Mouse (Mus musculus) forebrain, embryonic 10.5 days (tissue): ENCODE measurements around the gene Myo1h. TPM values are rescaled to one million over a fixed set of nuclear protein-coding genes. Genes with fewer than 3 reads are reported as not detected.

Experiments
- DNase-seq: peaks from one replicate; pipeline ENCODE4 v3.0.0-alpha.2; 2017; ENCODE audit warnings: low spot score; ENCODE audit errors: extremely low spot score
- H3K27ac ChIP-seq: fragments of 300-500 bp; sonication (generic); 2 replicates; pipeline ENCODE4 v1.5.1; 2016; ENCODE audit warnings: mild to moderate bottlenecking
- H3K27me3 ChIP-seq: fragments of 300-500 bp; sonication (generic); 2 replicates; pipeline ENCODE4 v1.6.1; 2016; ENCODE audit warnings: mild to moderate bottlenecking; ENCODE audit not compliant: poor library complexity, severe bottlenecking
- H3K36me3 ChIP-seq: fragments of 300-500 bp; sonication (generic); replicated peaks from 2 replicates; pipeline ENCODE4 v1.6.1; 2016; ENCODE audit warnings: mild to moderate bottlenecking, moderate library complexity
- H3K4me1 ChIP-seq: fragments of 300-500 bp; sonication (generic); 2 replicates; pipeline ENCODE4 v1.6.1; 2016
- H3K4me3 ChIP-seq: fragments of 300-500 bp; sonication (generic); 2 replicates; pipeline ENCODE4 v1.5.1; 2016; ENCODE audit warnings: mild to moderate bottlenecking, moderate library complexity
- H3K9me3 ChIP-seq: fragments of 300-500 bp; sonication (generic); 2 replicates; pipeline ENCODE4 v1.6.1; 2016; ENCODE audit warnings: mild to moderate bottlenecking, moderate library complexity
- WGBS: fragments of 180-500 bp; shearing (Covaris S2); methylation state at CpG from one replicate; pipeline ENCODE4 v1.1.7; 2016; 5-methylcytosine and 5-hydroxymethylcytosine counted together
- polyA plus RNA-seq: library from polyadenylated mRNA; unstranded; fragments of >200 nt; fragmentation: Nextera tagmentation; extraction: Ambion mirVana; gene quantifications from 2 replicates; pipeline ENCODE4 v1.2.1, GENCODE M21; 2016

The Myo1h gene
- polyA plus RNA-seq: 0.80 and 0.82 TPM in 2 replicates

DNA sequence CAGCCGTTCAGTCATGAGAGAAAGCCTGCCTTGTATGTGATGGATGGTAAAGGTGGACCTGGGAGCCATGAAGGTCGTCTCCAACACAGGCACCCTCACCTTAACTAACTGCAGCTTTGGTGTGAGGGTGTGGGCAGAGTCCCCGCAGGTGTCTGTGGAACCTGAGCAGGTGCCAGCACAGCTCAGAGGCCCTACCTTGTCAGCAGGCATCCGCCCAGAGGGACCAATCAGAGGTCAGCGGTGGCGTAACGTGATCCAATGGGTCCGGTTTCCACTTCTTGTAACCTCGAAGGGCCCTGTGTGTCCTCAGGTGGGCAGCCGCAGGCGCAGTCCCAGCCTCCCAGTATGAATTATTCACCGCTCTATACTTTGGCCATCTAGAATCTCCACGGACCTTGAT lies at the start of gene Myo1h:
Gene Myo1h, plus strand, starts transcription at position 293 of the 400 bp plus-strand sequence.
- Histone ChIP-seq H3K27ac (0 out of 2 replicates have a peak within 1 kb of the TSS, but pooled peaks have one; percentile 12), H3K36me3 (no peaks in the 10 kb centered on the region), H3K4me1 (peaks cover 52% of the 10 kb centered on the region), H3K4me3 (no peak within 1 kb of the TSS; the same call in 1 of the 2 replicates), H3K9me3 (no peaks in the 10 kb centered on the region), H3K27me3 (peaks cover 74% of the 10 kb centered on the region)
- WGBS: 55% methylated on average over 13 of the region's 13 CpGs
- no peak for DNase-seq

DNA sequence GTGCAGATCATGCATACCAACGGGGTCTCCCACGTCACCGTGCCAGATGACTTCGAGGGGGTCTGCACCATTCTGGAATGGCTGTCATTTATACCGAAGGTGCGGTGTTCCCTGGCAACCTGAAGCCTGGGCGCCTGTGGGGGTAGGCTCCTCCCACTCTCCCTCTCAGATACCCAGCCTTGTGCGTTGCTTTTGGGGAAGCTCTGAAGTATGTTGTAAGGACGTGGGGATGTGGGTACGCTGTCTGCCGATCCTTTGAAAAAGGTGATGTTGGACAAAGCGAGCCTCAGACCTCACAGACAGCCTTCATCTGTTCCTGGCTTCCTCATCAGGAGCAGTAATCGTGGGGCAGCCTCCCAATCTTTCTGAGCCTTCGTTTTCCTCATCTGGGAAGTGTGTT lies 49.2 kb upstream of the Myo1h start:
- H3K27me3 ChIP-seq: peaks cover 8% of the 10 kb centered on the region
- DNase-seq: no peak
- peaks cover 15% of the 10 kb centered on the region; the same call in 1 of the 2 replicates for H3K4me1 ChIP-seq
- no peak overlapping the region for H3K27ac ChIP-seq
- H3K4me3 ChIP-seq: no peak overlapping the region
- 54% methylated on average over 14 of the region's 14 CpGs for whole genome bisulfite sequencing
- no peaks in the 10 kb centered on the region for H3K36me3 ChIP-seq
- H3K9me3 ChIP-seq: no peaks in the 10 kb centered on the region

DNA sequence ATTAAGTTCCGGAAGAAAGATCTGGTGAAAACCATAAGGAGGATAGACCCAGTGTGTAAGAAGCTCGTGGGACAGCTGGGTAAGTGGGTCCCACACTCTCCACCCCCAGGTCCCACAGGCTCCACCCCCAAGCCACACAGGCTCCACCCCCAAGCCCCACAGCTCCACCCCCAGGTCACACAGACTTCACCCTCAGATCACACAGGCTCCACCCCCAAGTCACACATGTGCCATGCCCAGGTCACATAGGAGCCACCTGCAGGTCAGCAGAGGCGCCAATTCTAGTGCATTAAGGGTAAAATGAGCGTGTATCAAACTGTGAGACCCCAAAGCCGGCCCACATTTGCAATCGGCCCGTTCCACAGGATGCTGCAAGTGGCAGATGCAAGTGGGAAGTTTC lies 42.5 kb upstream of the Myo1h start:
- WGBS: 80% methylated on average over 7 of the region's 7 CpGs
- DNase-seq: no peak
- H3K27ac ChIP-seq: no peak overlapping the region
- H3K4me3 ChIP-seq: no peak overlapping the region
- 0 out of 2 replicates have a peak, but pooled peaks cover 5% of the 10 kb centered on the region for H3K27me3 ChIP-seq
- H3K9me3 ChIP-seq: no peaks in the 10 kb centered on the region
- peaks cover 13% of the 10 kb centered on the region for H3K4me1 ChIP-seq
- H3K36me3 ChIP-seq: no peaks in the 10 kb centered on the region

DNA sequence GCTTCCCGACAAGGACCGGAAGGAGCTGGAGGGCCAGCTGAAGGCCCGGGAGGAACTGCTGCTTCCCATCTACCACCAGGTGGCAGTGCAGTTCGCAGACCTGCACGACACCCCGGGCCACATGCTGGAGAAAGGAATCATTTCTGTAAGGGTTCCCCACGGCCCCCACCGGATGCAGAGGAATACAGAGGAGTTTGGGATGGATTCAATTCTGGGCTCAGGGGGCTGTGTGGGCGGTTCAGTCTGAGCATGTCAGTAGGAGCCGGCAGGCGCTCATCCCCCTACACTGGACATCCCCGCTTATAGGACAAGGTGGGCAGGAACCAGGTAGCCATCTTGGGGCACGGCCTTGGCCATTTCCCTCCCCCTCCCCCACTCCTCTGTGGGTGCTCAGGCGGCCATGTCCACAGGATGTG lies 40.8 kb upstream of the Myo1h start:
- peak overlapping the region; percentile 32 for H3K4me3 ChIP-seq

DNA sequence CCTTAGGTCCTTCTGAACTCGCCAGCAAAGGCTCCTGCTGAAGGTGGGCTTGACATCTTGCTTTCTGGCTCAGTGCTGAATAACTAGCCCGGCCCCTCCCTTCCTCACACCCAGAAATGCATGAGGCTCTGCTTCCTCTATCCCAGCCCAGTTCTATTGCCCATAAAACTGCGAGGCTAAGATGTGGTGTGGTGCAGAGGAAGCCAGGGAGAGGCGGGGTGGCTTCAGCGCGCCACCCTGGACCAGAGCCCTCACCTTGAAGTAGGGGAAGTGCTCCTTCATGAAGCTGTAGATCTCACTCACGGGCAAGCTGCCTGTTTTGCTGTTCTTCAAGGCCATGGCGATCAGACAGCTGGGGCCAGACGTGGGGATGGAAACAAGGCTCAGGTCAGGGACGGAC lies 29.5 kb upstream of the Myo1h start:
- H3K4me3 ChIP-seq: no peak overlapping the region
- WGBS: 90% methylated on average over 10 of the region's 10 CpGs
- H3K9me3 ChIP-seq: no peaks in the 10 kb centered on the region
- peaks cover 5% of the 10 kb centered on the region; the same call in 1 of the 2 replicates for H3K27me3 ChIP-seq
- no peak for DNase-seq
- peaks cover 14% of the 10 kb centered on the region for H3K4me1 ChIP-seq
- H3K27ac ChIP-seq: no peak overlapping the region
- no peaks in the 10 kb centered on the region for H3K36me3 ChIP-seq

More for the DNA sequence above, 40.8 kb upstream of the Myo1h start:
- WGBS: 16% methylated on average over 14 of the region's 14 CpGs
- Histone ChIP-seq H3K9me3 (no peaks in the 10 kb centered on the region), H3K27ac (peak overlapping the region; percentile 77), H3K36me3 (no peaks in the 10 kb centered on the region), H3K4me1 (peaks cover 13% of the 10 kb centered on the region), H3K27me3 (0 out of 2 replicates have a peak, but pooled peaks cover 5% of the 10 kb centered on the region)
- DNase-seq: peak; percentile 80

DNA sequence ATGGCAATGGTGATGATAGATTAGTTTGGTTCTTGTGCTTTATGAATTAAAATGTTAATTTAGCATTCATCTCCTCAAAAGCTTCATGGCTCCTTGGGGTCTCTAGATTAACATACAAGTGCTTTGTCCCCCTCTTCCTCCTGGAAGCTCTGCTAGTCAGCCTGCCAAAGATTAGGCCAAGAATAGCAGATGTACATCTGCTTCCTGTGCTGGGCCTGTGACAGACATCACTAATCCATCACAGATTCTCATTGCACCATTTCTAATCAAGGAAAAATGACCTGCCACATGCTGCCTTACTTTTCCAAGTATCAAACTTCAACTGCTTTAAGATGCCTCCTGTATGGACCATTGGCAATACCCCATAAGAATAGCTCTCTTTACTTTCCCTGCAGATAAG lies 27.5 kb upstream of the Myo1h start:
- Histone ChIP-seq H3K27ac (no peak overlapping the region), H3K4me3 (no peak overlapping the region), H3K27me3 (no peaks in the 10 kb centered on the region; the same call in 1 of the 2 replicates), H3K4me1 (peaks cover 12% of the 10 kb centered on the region), H3K9me3 (no peaks in the 10 kb centered on the region), H3K36me3 (no peaks in the 10 kb centered on the region)
- DNase-seq: no peak

DNA sequence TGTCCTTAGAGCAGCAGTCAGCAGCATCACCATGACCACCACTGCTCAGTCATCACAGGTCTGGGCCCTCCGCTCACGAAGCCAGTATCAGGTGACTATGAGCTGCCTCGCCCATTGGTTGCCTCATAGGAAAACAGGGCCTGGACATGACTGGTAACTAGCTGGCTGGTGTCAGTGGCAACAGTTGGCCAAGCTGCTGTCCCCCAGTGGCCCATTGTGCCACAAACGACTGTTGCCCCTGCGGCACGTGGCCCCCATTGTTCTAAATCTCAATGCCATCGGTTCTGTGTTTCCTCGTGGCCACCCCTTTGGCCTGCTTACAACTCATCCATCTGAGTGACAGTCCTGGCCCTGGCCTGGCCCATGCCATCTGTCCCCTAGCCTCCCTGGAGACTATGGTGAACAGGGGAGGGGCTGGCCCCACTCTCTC lies 24.9 kb upstream of the Myo1h start:
- DNase-seq: no peak
- H3K4me3 ChIP-seq: no peak overlapping the region

DNA sequence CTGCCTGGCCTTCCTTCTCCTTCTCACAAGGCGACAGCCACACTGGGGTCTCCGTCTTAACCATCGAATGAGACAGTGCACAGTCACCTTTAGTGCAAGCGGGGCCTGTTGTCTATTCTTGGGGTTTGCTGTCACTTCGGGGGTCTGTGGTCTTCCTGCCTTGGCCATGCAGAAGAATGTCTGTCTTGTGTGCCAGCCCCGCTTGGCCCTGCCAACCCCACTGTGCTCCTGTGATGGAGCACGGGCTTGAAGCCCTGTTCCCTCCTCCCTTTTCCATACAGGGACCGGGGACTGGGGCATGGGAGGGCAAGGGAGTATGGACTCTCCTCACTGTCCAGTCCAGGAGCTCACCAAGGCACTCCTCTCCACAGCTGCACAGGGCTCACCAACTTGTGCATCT lies 24.2 kb upstream of the Myo1h start:
- H3K4me3 ChIP-seq: no peak overlapping the region
- peaks cover 21% of the 10 kb centered on the region for H3K4me1 ChIP-seq
- 83% methylated on average over 8 of the region's 8 CpGs for WGBS
- no peak overlapping the region for H3K27ac ChIP-seq
- no peak for DNase-seq
- no peaks in the 10 kb centered on the region for H3K36me3 ChIP-seq
- no peaks in the 10 kb centered on the region for H3K9me3 ChIP-seq
- H3K27me3 ChIP-seq: peaks cover 27% of the 10 kb centered on the region

More for the DNA sequence above, 24.9 kb upstream of the Myo1h start:
- Histone ChIP-seq H3K36me3 (no peaks in the 10 kb centered on the region), H3K27ac (no peak overlapping the region), H3K4me1 (peaks cover 15% of the 10 kb centered on the region), H3K27me3 (peaks cover 20% of the 10 kb centered on the region), H3K9me3 (no peaks in the 10 kb centered on the region)
- WGBS: 90% methylated on average over 8 of the region's 8 CpGs

DNA sequence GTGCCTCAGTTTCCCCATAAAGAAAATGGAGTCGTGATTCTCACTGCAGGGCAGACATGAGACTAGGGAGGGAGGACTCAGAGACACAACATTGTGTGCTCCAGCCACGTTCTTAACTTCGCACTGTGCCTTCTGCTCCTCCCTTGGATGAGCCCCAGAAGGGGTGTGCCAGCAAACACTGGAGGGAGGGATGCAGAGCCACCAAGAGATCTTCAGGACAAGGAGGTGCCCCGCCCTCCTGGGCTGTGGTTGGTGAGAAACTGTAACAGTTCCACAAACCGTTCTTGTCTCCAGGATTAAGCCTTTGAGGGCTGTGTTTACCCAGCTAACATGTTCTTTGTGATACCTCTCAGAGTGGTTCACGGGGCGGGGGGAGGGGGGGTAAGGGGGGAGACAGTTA lies 20.3 kb upstream of the Myo1h start:
- Histone ChIP-seq H3K4me3 (no peak overlapping the region), H3K27me3 (peaks cover 66% of the 10 kb centered on the region), H3K36me3 (no peaks in the 10 kb centered on the region), H3K27ac (no peak overlapping the region), H3K9me3 (no peaks in the 10 kb centered on the region), H3K4me1 (peaks cover 46% of the 10 kb centered on the region)
- no peak for DNase-seq
- 45% methylated on average over 7 of the region's 7 CpGs for WGBS

DNA sequence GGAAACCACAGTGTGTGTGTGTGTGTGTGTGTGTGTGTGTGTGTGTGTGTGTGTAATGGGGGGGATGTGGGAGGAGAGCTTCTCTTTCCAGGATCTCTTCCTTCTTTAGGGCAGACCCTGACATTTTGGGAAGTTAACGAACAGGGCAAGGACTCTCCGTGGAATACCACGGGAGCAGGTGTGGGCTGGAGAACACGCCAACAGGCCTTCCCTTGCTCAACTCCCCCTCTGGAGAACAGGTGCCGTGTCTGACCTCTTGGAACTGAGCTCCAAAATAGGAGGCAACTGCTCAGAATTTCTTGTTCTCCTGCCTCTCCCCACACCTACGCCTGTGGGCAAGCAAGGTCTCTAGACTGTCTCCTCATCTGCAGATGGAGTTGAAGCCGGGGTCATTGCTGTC lies 19.5 kb upstream of the Myo1h start:
- no peak for DNase-seq
- Histone ChIP-seq H3K27me3 (peaks cover 74% of the 10 kb centered on the region), H3K27ac (no peak overlapping the region), H3K36me3 (no peaks in the 10 kb centered on the region), H3K9me3 (no peaks in the 10 kb centered on the region), H3K4me3 (no peak overlapping the region), H3K4me1 (peaks cover 48% of the 10 kb centered on the region)
- 73% methylated on average over 7 of the region's 7 CpGs for WGBS

DNA sequence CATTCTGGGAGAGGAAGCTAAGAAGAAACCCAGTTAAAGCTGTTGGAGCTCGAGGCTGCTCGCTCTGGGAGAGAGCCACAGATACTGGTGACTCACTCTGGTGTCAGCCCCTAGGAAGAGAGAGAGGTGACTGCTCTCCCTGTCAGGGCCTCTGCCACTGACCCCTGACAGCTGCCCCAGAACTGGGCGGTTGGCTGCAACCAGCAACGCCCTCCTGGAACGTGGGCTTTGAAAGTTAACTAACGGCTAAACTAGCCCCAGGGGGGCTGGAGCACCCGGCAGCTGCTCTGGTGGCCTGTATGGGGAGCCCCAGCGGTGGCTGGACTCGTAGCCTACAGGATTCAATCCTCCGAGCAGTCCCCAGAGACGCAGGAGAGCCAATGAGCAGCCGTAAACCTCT lies 19.0 kb upstream of the Myo1h start:
- Histone ChIP-seq H3K9me3 (no peaks in the 10 kb centered on the region), H3K27me3 (peaks cover 79% of the 10 kb centered on the region), H3K27ac (no peak overlapping the region), H3K36me3 (no peaks in the 10 kb centered on the region), H3K4me1 (peaks cover 53% of the 10 kb centered on the region), H3K4me3 (no peak overlapping the region)
- DNase-seq: no peak
- WGBS: 19% methylated on average over 12 of the region's 12 CpGs

DNA sequence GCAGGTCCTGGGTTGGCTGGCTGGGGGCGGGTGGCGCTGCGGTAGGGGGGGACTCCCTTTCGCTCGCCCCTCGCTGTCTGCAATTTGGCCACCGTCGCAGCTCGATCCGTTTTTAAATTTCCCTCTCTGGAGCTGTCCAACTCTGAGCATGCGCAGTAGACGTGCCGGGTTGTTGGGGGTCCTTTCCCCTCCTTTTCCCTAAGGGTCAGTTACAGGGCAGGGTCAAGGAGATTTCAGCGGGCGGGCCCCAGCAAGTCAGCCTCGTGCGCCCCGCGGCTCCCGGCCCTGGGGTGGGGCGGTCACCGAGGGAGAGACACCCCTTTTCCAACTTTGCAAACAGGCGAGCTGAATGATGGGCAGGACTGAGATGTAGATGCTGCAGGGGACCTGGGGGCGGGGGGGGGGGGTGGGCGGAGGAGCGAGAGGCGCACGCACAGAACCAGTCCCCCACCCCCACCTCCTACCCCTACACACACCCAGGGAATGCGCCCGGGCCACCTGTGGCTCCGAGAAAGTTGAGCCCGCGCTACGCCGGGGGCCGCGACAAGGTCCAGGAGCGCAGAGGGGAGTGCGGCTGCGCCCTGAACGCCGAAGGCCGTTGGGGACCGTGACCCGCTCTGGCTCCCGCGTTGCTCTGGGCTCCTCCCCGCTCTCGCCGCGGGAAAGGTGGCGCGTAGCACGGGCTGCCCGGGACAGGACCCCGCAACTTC lies 15.1 kb upstream of the Myo1h start, which contains the start of gene Foxn4:
Gene Foxn4, minus strand, starts transcription at position 115 of the 710 bp plus-strand sequence.
- Histone ChIP-seq H3K27me3 (peaks cover 100% of the 10 kb centered on the region), H3K4me1 (peaks cover 76% of the 10 kb centered on the region), H3K9me3 (no peaks in the 10 kb centered on the region), H3K27ac (peak within 1 kb of the TSS; percentile 76), H3K4me3 (peak within 1 kb of the TSS; percentile 58), H3K36me3 (no peaks in the 10 kb centered on the region)
- WGBS: under 1% methylated on average over 53 of the region's 56 CpGs
- peak; percentile 66 for DNase-seq

DNA sequence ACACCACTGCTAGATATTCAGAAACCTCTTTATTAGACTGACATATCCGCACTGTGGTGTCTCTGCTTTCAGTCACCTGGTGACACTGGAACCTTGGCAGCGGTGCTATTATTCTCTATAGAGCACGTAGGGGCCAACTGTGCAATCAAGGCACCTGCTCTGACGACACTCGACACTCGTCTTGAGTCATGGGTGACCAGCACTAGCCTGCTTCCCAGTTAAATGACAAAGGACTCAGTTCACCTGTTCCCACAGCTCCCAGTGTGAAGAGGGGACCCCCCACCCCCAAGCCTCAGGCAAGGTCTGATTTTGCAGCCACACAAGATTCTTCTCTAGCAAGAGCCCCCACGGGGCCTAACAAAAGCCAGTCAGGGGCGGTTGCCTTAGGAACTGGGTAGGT lies 13.6 kb upstream of the Myo1h start:
- peak; percentile 39 for DNase-seq
- Histone ChIP-seq H3K27ac (no peak overlapping the region), H3K4me3 (0 out of 2 replicates have a peak overlapping the region, but pooled peaks have one; percentile 0), H3K27me3 (peaks cover 97% of the 10 kb centered on the region), H3K4me1 (peaks cover 73% of the 10 kb centered on the region), H3K9me3 (no peaks in the 10 kb centered on the region), H3K36me3 (no peaks in the 10 kb centered on the region)
- 5% methylated on average over 8 of the region's 8 CpGs for WGBS
